Mouse (Mus musculus): ENCODE measurements around the gene Aloxe3. TPM values are rescaled to one million over a fixed set of nuclear protein-coding genes. Genes with fewer than 3 reads are reported as not detected.

Aloxe3 gene
- total RNA-seq, 4 experiments from 2014 or later: 5.9 to 11.4 (median 8.9) TPM

- no peak for DNase-seq (ENCODE audit: low spot score in 2 of 2)
These were observed 45.9 kb downstream of the Aloxe3 start for GRCm38 (mm10) chr11:69171626-69172025.

GRCm38 (mm10) chr11:69172606-69173005 lies 46.9 kb downstream of the Aloxe3 start:
- DNase-seq (ENCODE audit: low spot score in 2 of 2): no peak

GRCm38 (mm10) chr11:69174722-69175121 lies 49.0 kb downstream of the Aloxe3 start:
- DNase-seq (ENCODE audit: low spot score in 2 of 2): no peak

GRCm38 (mm10) chr11:69178525-69178924 lies 52.8 kb downstream of the Aloxe3 start:
- no peak for DNase-seq (ENCODE audit: low spot score in 2 of 2)

GRCm38 (mm10) chr11:69179512-69179911 lies 53.8 kb downstream of the Aloxe3 start:
- no peak for DNase-seq (ENCODE audit: low spot score in 2 of 2)

GRCm38 (mm10) chr11:69180120-69180519 lies 54.4 kb downstream of the Aloxe3 start:
- DNase-seq (ENCODE audit: low spot score in 2 of 2): no peak

GRCm38 (mm10) chr11:69185031-69185430 lies 59.3 kb downstream of the Aloxe3 start:
- DNase-seq (ENCODE audit: low spot score in 2 of 2): no peak

- no peak for DNase-seq (ENCODE audit: low spot score in 2 of 2)
These were observed 60.2 kb downstream of the Aloxe3 start for GRCm38 (mm10) chr11:69185936-69186335.

GRCm38 (mm10) chr11:69192840-69193239 lies 67.1 kb downstream of the Aloxe3 start:
- DNase-seq (ENCODE audit: low spot score in 2 of 2): no peak

- DNase-seq (ENCODE audit: low spot score in 2 of 2): no peak
These were observed 71.1 kb downstream of the Aloxe3 start for GRCm38 (mm10) chr11:69196766-69197165.

- no peak for DNase-seq (ENCODE audit: low spot score in 2 of 2)
These were observed 71.5 kb downstream of the Aloxe3 start for GRCm38 (mm10) chr11:69197194-69197593.

- no peak for DNase-seq (ENCODE audit: low spot score in 2 of 2)
These were observed 72.0 kb downstream of the Aloxe3 start, which contains the start of gene Alox8 for GRCm38 (mm10) chr11:69197743-69198142. Alox8 (minus strand) TSS chr11:69197843.

Other genes with a start within 250 kb of the Aloxe3 start
- under 1 TPM in 1 of 4 experiments, not detected in 3; 0.17 TPM for gene Rnf222, start 237.3 kb upstream of the Aloxe3 start, total RNA-seq (2022)
- 100 to 1,000 TPM; 920 to 943 (median 931) TPM for gene Rpl26, start 224.3 kb upstream of the Aloxe3 start, total RNA-seq (2022)
- 1 to 10 TPM; 1.1 to 2.2 (median 1.7) TPM for gene Odf4, start 198.8 kb upstream of the Aloxe3 start, total RNA-seq (2022)
- 10 to 100 TPM; 35.5 to 40.0 (median 38.3) TPM for gene Arhgef15, start 168.4 kb upstream of the Aloxe3 start, total RNA-seq (2022)
- 1 to 10 TPM; 4.0 to 8.6 (median 7.1) TPM for gene Slc25a35, start 157.8 kb upstream of the Aloxe3 start, total RNA-seq (2022)
- gene Rangrf, start 150.7 kb upstream of the Aloxe3 start, total RNA-seq (2022): 10 to 100 TPM; 15.9 to 23.4 (median 19.8) TPM
- gene Pfas, start 117.4 kb upstream of the Aloxe3 start, total RNA-seq (2022): 10 to 100 TPM; 20.3 to 22.2 (median 20.9) TPM
- 10 to 100 TPM; 37.1 to 42.9 (median 39.7) TPM for gene Ctc1, start 110.0 kb upstream of the Aloxe3 start, total RNA-seq (2022)
- gene Aurkb, start 80.2 kb upstream of the Aloxe3 start, total RNA-seq (2022): under 1 TPM; 0.53 to 0.80 (median 0.62) TPM
- 10 to 100 TPM; 32.3 to 37.9 (median 33.5) TPM for gene Borcs6, start 66.2 kb upstream of the Aloxe3 start, total RNA-seq (2022)
- gene Tmem107, start 55.1 kb upstream of the Aloxe3 start, total RNA-seq (2022): 10 to 100 TPM; 15.2 to 19.4 (median 17.1) TPM
- 1,000 to 10,000 TPM; 1,002 to 1,054 (median 1,038) TPM for gene Vamp2, start 37.4 kb upstream of the Aloxe3 start, total RNA-seq (2022)
- gene Per1, start 30.7 kb upstream of the Aloxe3 start, total RNA-seq (2022): 100 to 1,000 TPM; 105 to 140 (median 114) TPM
- 1 to 10 TPM in 1 of 4 experiments, under 1 TPM in 3; 0.20 to 1.3 (median 0.74) TPM for gene Hes7, start 5.5 kb upstream of the Aloxe3 start, total RNA-seq (2022)
- 1 to 10 TPM; 1.1 to 1.4 (median 1.3) TPM for gene 9130213A22Rik, start 3.3 kb upstream of the Aloxe3 start, total RNA-seq (2022)
- gene Alox12b, start 31.1 kb downstream of the Aloxe3 start, total RNA-seq (2022): 1 to 10 TPM; 5.7 to 8.9 (median 7.7) TPM
- gene Alox8, start 71.9 kb downstream of the Aloxe3 start, total RNA-seq (2022): 10 to 100 TPM in 2 of 4 experiments, 1 to 10 TPM in 2; 9.2 to 11.4 (median 10.2) TPM
- 1 to 10 TPM; 1.3 to 1.8 (median 1.5) TPM for gene Gucy2e, start 111.1 kb downstream of the Aloxe3 start, total RNA-seq (2022)
- gene Cntrob, start 197.9 kb downstream of the Aloxe3 start, total RNA-seq (2022): 10 to 100 TPM; 14.9 to 19.9 (median 17.4) TPM
- 10 to 100 TPM; 47.7 to 54.7 (median 51.5) TPM for gene Trappc1, start 198.1 kb downstream of the Aloxe3 start, total RNA-seq (2022)
- 10 to 100 TPM; 72.7 to 84.4 (median 78.8) TPM for gene Kcnab3, start 200.4 kb downstream of the Aloxe3 start, total RNA-seq (2022)
- gene Rnf227, start 214.6 kb downstream of the Aloxe3 start, total RNA-seq (2022): 100 to 1,000 TPM; 160 to 180 (median 169) TPM
- gene Chd3, start 243.5 kb downstream of the Aloxe3 start, total RNA-seq (2022): 100 to 1,000 TPM; 370 to 420 (median 387) TPM

All from left cerebral cortex, adult 8-10 months (tissue).